Comparison of ENCODE assay signal across 11 mouse cellular contexts in the genomic region with DNA sequence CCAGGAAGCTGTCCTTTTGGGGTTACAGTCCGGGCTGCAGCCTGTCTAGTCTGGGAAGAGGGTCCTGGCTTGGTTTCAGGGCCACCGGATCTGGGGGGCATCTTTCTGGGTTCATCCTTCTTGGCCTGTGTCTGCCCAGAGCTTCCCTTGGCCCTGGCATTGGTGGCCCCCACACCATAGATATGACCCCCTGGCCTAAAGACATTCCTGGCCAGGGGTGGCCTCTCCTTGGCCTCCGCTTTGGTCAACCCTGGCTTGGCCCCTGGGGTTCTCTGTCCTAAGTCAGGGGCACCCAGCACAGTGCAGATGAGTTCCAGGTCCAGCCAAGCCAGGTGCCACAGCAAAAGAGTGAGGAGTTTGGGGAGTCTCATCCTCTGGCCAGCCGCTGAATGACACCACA. TPM values are rescaled to one million over a fixed set of nuclear protein-coding genes. Genes with fewer than 3 reads are reported as not detected.
DNase-seq lines count a peak whose midpoint lies in the region; ATAC-seq and TF ChIP-seq lines count a peak whose summit lies in the region.
"Had no signal": no experiment of that assay in that cellular context is flagged by ENCODE, and none has a peak within 500 bp of the region (broad histone marks: within the 10 kb centered on the region; RNA-seq: fewer than 3 reads in every experiment).

No protein-coding gene starts in this region.

- H3K27ac ChIP-seq in heart, embryonic 11.5 days (ENCODE audit: low read depth, low read length), result no peak overlapping the region
- no peak overlapping the region for H3K27ac ChIP-seq in lung, postnatal 0 days (ENCODE audit: low read length)
- H3K27ac ChIP-seq in hindbrain, embryonic 13.5 days, result peak overlapping the region; percentile 40; the same call in 1 of the 2 replicates
- no peak overlapping the region for H3K27ac ChIP-seq in neural tube, embryonic 14.5 days (ENCODE audit: low read depth, low read length)

- TF ChIP-seq EP300 in lung, postnatal 0 days (IDR thresholded peaks at IDR 0.05), result no peak

- WGBS in heart, embryonic 11.5 days (ENCODE audit: insufficient replicate concordance), result 71% methylated on average over 4 of the region's 4 CpGs
- 81% methylated on average over 4 of the region's 4 CpGs for WGBS in lung, postnatal 0 days
- 81% methylated on average over 4 of the region's 4 CpGs for WGBS in lung, adult 2 months
- WGBS in hindbrain, embryonic 13.5 days, result 82% methylated on average over 4 of the region's 4 CpGs
- WGBS in neural tube, embryonic 14.5 days, result 72% methylated on average over 4 of the region's 4 CpGs

- no peak overlapping the region for H3K4me2 ChIP-seq in heart, embryonic 11.5 days
- peak overlapping the region; percentile 38 for H3K4me2 ChIP-seq in lung, postnatal 0 days (replicated peaks; ENCODE audit: low read depth, low read length)
- peak overlapping the region; percentile 9; the same call in 1 of the 2 replicates for H3K4me2 ChIP-seq in hindbrain, embryonic 13.5 days
- no peak overlapping the region for H3K4me2 ChIP-seq in neural tube, embryonic 14.5 days (ENCODE audit: low read depth, low read length)

- H3K4me1 ChIP-seq in heart, embryonic 11.5 days (ENCODE audit: control insufficient read depth, insufficient read depth, low read length), result 0 out of 2 replicates have a peak, but pooled peaks cover 5% of the 10 kb centered on the region
- H3K4me1 ChIP-seq in lung, postnatal 0 days (ENCODE audit: insufficient read depth, low read depth, low read length), result peaks cover 3% of the 10 kb centered on the region; the same call in 1 of the 2 replicates
- no peaks in the 10 kb centered on the region for H3K4me1 ChIP-seq in lung, adult 2 months (ENCODE audit: control insufficient read depth, insufficient read depth, low read length)
- H3K4me1 ChIP-seq in hindbrain, embryonic 13.5 days (replicated peaks), result peaks cover 45% of the 10 kb centered on the region
- peaks cover 12% of the 10 kb centered on the region; the same call in 1 of the 2 replicates for H3K4me1 ChIP-seq in neural tube, embryonic 14.5 days (ENCODE audit: control insufficient read depth, insufficient read depth, low read length)

- DNase-seq in heart, adult 8-10 months (ENCODE audit: low spot score), result no peak
- no peak for DNase-seq in lung, postnatal 0 days (ENCODE audit: low spot score)
- no peak for DNase-seq in lung, adult 2 months
- no peak for DNase-seq in spleen, postnatal 14 days (ENCODE audit: low spot score in 2 of 2)
- no peak for DNase-seq in left cerebral cortex, adult 18-20 months (ENCODE audit: low spot score in 2 of 2)
- DNase-seq: adrenal gland, postnatal 14 days; cerebellum, adult 8-10 months; layer of hippocampus, adult 9-11 months had no signal

- no peak for TF ChIP-seq CTCF in lung, postnatal 0 days (IDR thresholded peaks at IDR 0.05)
- no peak for TF ChIP-seq CTCF in lung, adult 2 months (IDR thresholded peaks at IDR 0.05; ENCODE audit: insufficient read depth, low read length)

- no peak overlapping the region for H3K4me3 ChIP-seq in heart, embryonic 11.5 days (ENCODE audit: low read depth, low read length)
- H3K4me3 ChIP-seq in lung, postnatal 0 days (ENCODE audit: low read depth, low read length), result no peak overlapping the region
- no peak overlapping the region for H3K4me3 ChIP-seq in lung, adult 2 months (replicated peaks; ENCODE audit: extremely low read depth, low read depth, low read length)
- no peak overlapping the region; the same call in 1 of the 2 replicates for H3K4me3 ChIP-seq in hindbrain, embryonic 13.5 days
- H3K4me3 ChIP-seq in neural tube, embryonic 14.5 days (ENCODE audit: low read depth, low read length), result no peak overlapping the region

- no peak for TF ChIP-seq POLR2A in lung, adult 2 months (IDR thresholded peaks at IDR 0.05; ENCODE audit: borderline replicate concordance, extremely low read depth, low read depth, low read length)

- no peaks in the 10 kb centered on the region for H3K36me3 ChIP-seq in heart, embryonic 11.5 days (ENCODE audit: control insufficient read depth, insufficient read depth, low read length)
- no peaks in the 10 kb centered on the region for H3K36me3 ChIP-seq in lung, postnatal 0 days (ENCODE audit: insufficient read depth, low read length)
- H3K36me3 ChIP-seq in hindbrain, embryonic 13.5 days, result no peaks in the 10 kb centered on the region
- no peaks in the 10 kb centered on the region for H3K36me3 ChIP-seq in neural tube, embryonic 14.5 days (ENCODE audit: control insufficient read depth, insufficient read depth, low read length)

- no peak overlapping the region for H3K9ac ChIP-seq in heart, embryonic 11.5 days (ENCODE audit: low read depth, low read length)
- no peak overlapping the region for H3K9ac ChIP-seq in lung, postnatal 0 days (replicated peaks; ENCODE audit: low read depth)
- peak overlapping the region; percentile 20; the same call in 1 of the 2 replicates for H3K9ac ChIP-seq in hindbrain, embryonic 13.5 days
- H3K9ac ChIP-seq in neural tube, embryonic 14.5 days (replicated peaks; ENCODE audit: low read depth, low read length), result peak overlapping the region; percentile 21; the same call in 1 of the 2 replicates

- peaks cover 10% of the 10 kb centered on the region for H3K27me3 ChIP-seq in heart, embryonic 11.5 days (ENCODE audit: control insufficient read depth, insufficient read depth, low read length)
- H3K27me3 ChIP-seq in lung, postnatal 0 days (replicated peaks; ENCODE audit: insufficient read depth, low read length), result no peaks in the 10 kb centered on the region
- peaks cover 6% of the 10 kb centered on the region; the same call in 1 of the 2 replicates for H3K27me3 ChIP-seq in hindbrain, embryonic 13.5 days
- no peaks in the 10 kb centered on the region for H3K27me3 ChIP-seq in neural tube, embryonic 14.5 days (ENCODE audit: control insufficient read depth, insufficient read depth, low read length)

- H3K9me3 ChIP-seq in heart, embryonic 11.5 days (replicated peaks; ENCODE audit: control insufficient read depth, low read length), result no peaks in the 10 kb centered on the region
- H3K9me3 ChIP-seq in lung, postnatal 0 days (ENCODE audit: low read length), result no peaks in the 10 kb centered on the region
- H3K9me3 ChIP-seq in hindbrain, embryonic 13.5 days, result no peaks in the 10 kb centered on the region
- H3K9me3 ChIP-seq in neural tube, embryonic 14.5 days (ENCODE audit: control insufficient read depth, low read length), result no peaks in the 10 kb centered on the region

- 0 out of 2 replicates have a peak, but pooled peaks have one; percentile 13 for ATAC-seq in heart, embryonic 11.5 days (replicated peaks; ENCODE audit: insufficient number of reproducible peaks, low FRiP score, low TSS enrichment)
- ATAC-seq in lung, postnatal 0 days, result no peak
- no peak for ATAC-seq in hindbrain, embryonic 13.5 days (ENCODE audit: low FRiP score)
- ATAC-seq in neural tube, embryonic 14.5 days (ENCODE audit: low read depth), result no peak

RNA-seq across cellular contexts. Expression of gene Gdf5, which starts 0.5 kb away (rescaled TPM):
- 0.36 and 0.63 TPM in 2 replicates for polyA plus RNA-seq in heart, embryonic 11.5 days (2014; fragmentation: Nextera tagmentation; extraction: Ambion mirVana)
- total RNA-seq in heart, adult 8-10 months (2022), result not detected
- 1.7 and 2.7 TPM in 2 replicates for polyA plus RNA-seq in lung, postnatal 0 days (2015; fragmentation: Nextera tagmentation; extraction: Ambion mirVana)
- 0.37 and 0.59 TPM in 2 replicates for polyA plus RNA-seq in lung, adult 2 months (2012; rRNA removed)
- 2.0 and 3.6 TPM in 2 replicates for polyA plus RNA-seq in hindbrain, embryonic 13.5 days (2015; fragmentation: Nextera tagmentation; extraction: Ambion mirVana)
- 0.40 and 0.59 TPM in 2 replicates for polyA plus RNA-seq in neural tube, embryonic 14.5 days (2014; fragmentation: Nextera tagmentation; extraction: Ambion mirVana)
- total RNA-seq in left cerebral cortex, adult 18-20 months (2021), result under 1 TPM; 0.19 to 0.21 TPM

RNA-seq across cellular contexts. Expression of gene Gm15557, which starts 4.2 kb away (rescaled TPM):
- not detected in 2 replicates for polyA plus RNA-seq in heart, embryonic 11.5 days (2014; fragmentation: Nextera tagmentation; extraction: Ambion mirVana)
- total RNA-seq in heart, adult 8-10 months (2022), result not detected
- polyA plus RNA-seq in lung, postnatal 0 days (2015; fragmentation: Nextera tagmentation; extraction: Ambion mirVana), result 0.11 TPM in 1 of 2 replicates, not detected in the other
- polyA plus RNA-seq in lung, adult 2 months (2012; rRNA removed), result not detected in 2 replicates
- 0.16 TPM in 1 of 2 replicates, not detected in the other for polyA plus RNA-seq in hindbrain, embryonic 13.5 days (2015; fragmentation: Nextera tagmentation; extraction: Ambion mirVana)
- polyA plus RNA-seq in neural tube, embryonic 14.5 days (2014; fragmentation: Nextera tagmentation; extraction: Ambion mirVana), result not detected in 2 replicates
- not detected for total RNA-seq in left cerebral cortex, adult 18-20 months (2021)
- total RNA-seq: adrenal gland, postnatal 14 days had no signal

RNA-seq across cellular contexts. Expression of gene Cep250, which starts 11.6 kb away (rescaled TPM):
- polyA plus RNA-seq in heart, embryonic 11.5 days (2014; fragmentation: Nextera tagmentation; extraction: Ambion mirVana), result 6.4 and 12.3 TPM in 2 replicates
- 1 to 10 TPM; 4.1 to 8.8 (median 6.0) TPM for total RNA-seq in heart, adult 8-10 months (2022)
- 6.6 and 7.4 TPM in 2 replicates for polyA plus RNA-seq in lung, postnatal 0 days (2015; fragmentation: Nextera tagmentation; extraction: Ambion mirVana)
- 7.1 and 9.1 TPM in 2 replicates for polyA plus RNA-seq in lung, adult 2 months (2012; rRNA removed)
- 18.1 and 18.7 TPM in 2 replicates for polyA plus RNA-seq in hindbrain, embryonic 13.5 days (2015; fragmentation: Nextera tagmentation; extraction: Ambion mirVana)
- 14.3 and 16.3 TPM in 2 replicates for polyA plus RNA-seq in neural tube, embryonic 14.5 days (2014; fragmentation: Nextera tagmentation; extraction: Ambion mirVana)
- 10 to 100 TPM; 18.2 to 19.5 TPM for total RNA-seq in left cerebral cortex, adult 18-20 months (2021)

RNA-seq across cellular contexts. Expression of gene Uqcc1, which starts 14.6 kb away (rescaled TPM):
- polyA plus RNA-seq in heart, embryonic 11.5 days (2014; fragmentation: Nextera tagmentation; extraction: Ambion mirVana), result 86.7 and 118 TPM in 2 replicates
- total RNA-seq in heart, adult 8-10 months (2022), result 100 to 1,000 TPM; 275 to 349 (median 295) TPM
- 24.4 and 35.1 TPM in 2 replicates for polyA plus RNA-seq in lung, postnatal 0 days (2015; fragmentation: Nextera tagmentation; extraction: Ambion mirVana)
- 13.5 and 24.0 TPM in 2 replicates for polyA plus RNA-seq in lung, adult 2 months (2012; rRNA removed)
- polyA plus RNA-seq in hindbrain, embryonic 13.5 days (2015; fragmentation: Nextera tagmentation; extraction: Ambion mirVana), result 57.6 and 59.6 TPM in 2 replicates
- polyA plus RNA-seq in neural tube, embryonic 14.5 days (2014; fragmentation: Nextera tagmentation; extraction: Ambion mirVana), result 69.6 and 74.9 TPM in 2 replicates
- 10 to 100 TPM; 84.7 to 91.8 TPM for total RNA-seq in left cerebral cortex, adult 18-20 months (2021)

Comparison
In these comparisons a context has a peak if more than half of its experiments do, and no peak if none do; other contexts are left out.
1. H3K4me2 ChIP-seq: peak in lung, postnatal 0 days (single experiment) and hindbrain, embryonic 13.5 days (single experiment); none in heart, embryonic 11.5 days (single experiment) and neural tube, embryonic 14.5 days (single experiment).
2. H3K9ac ChIP-seq: peak in hindbrain, embryonic 13.5 days (single experiment) and neural tube, embryonic 14.5 days (single experiment); none in heart, embryonic 11.5 days (single experiment) and lung, postnatal 0 days (single experiment).